Mouse (Mus musculus) forebrain, postnatal 0 days (tissue): Measurements from ENCODE around the gene Ndufv3. TPM values are rescaled to one million over a fixed set of nuclear protein-coding genes. Genes with fewer than 3 reads are reported as not detected.
A peak's percentile ranks its signal among the peaks of the same experiment; 100 is the strongest.

Experiments
- ATAC-seq: fragments of 200-750 bp; cut with Nextera tagmentation; 2 replicates; pipeline ENCODE4 v1.8.0; 2017; ENCODE audit warnings: mild to moderate bottlenecking, moderate library complexity
- DNase-seq: peaks from one replicate; pipeline ENCODE4 v3.0.0-alpha.2; 2015
- H3K27ac ChIP-seq: fragments of 300-500 bp; sonication (generic); 2 replicates; pipeline ENCODE4 v1.5.1; 2014; ENCODE audit warnings: low read depth, mild to moderate bottlenecking, antibody characterized with exemption, low read length, moderate library complexity, mixed read lengths
- H3K27me3 ChIP-seq: fragments of 300-500 bp; sonication (generic); 2 replicates; pipeline ENCODE4 v1.6.1; 2014; ENCODE audit warnings: mild to moderate bottlenecking, low read length, mixed read lengths; ENCODE audit not compliant: insufficient read depth
- H3K36me3 ChIP-seq: fragments of 300-500 bp; sonication (generic); 2 replicates; pipeline ENCODE4 v1.6.1; 2014; ENCODE audit warnings: mild to moderate bottlenecking, moderate library complexity; ENCODE audit not compliant: insufficient read depth
- H3K4me1 ChIP-seq: fragments of 300-500 bp; sonication (generic); 2 replicates; pipeline ENCODE4 v1.6.1; 2014; ENCODE audit warnings: antibody characterized with exemption; ENCODE audit not compliant: insufficient read depth
- H3K4me2 ChIP-seq: fragments of 300-500 bp; sonication (generic); 2 replicates; pipeline ENCODE4 v1.6.1; 2014; ENCODE audit warnings: low read depth, mild to moderate bottlenecking, moderate library complexity
- H3K4me3 ChIP-seq: fragments of 300-500 bp; sonication (generic); 2 replicates; pipeline ENCODE4 v1.5.1; 2014; ENCODE audit warnings: low read depth, low read length, mixed read lengths
- H3K9ac ChIP-seq: fragments of 300-500 bp; sonication (generic); 2 replicates; pipeline ENCODE4 v1.6.1; 2014; ENCODE audit warnings: mild to moderate bottlenecking
- H3K9me3 ChIP-seq: fragments of 300-500 bp; sonication (generic); 2 replicates; pipeline ENCODE4 v1.6.1; 2016; ENCODE audit warnings: low read length
- CTCF ChIP-seq: sonication (generic); IDR thresholded peaks from 2 replicates; pipeline ENCODE4 v1.5.1; 2016; ENCODE audit warnings: antibody characterized with exemption, control low read depth, low read depth
- WGBS: fragments of 180-500 bp; shearing (Covaris S2); extraction: QIAGEN DNeasy Blood & Tissue Kit; methylation state at CpG from one replicate; pipeline ENCODE4 v1.1.7; 2014; 5-methylcytosine and 5-hydroxymethylcytosine counted together
- polyA plus RNA-seq: library from polyadenylated mRNA; unstranded; fragments of >200 nt; fragmentation: Nextera tagmentation; extraction: Ambion mirVana; gene quantifications from 2 replicates; pipeline ENCODE4 v1.2.1, GENCODE M21; 2015
- total RNA-seq: library from RNA; depleted of rRNA; stranded (reverse); fragments of >200 nt; gene quantifications from 2 replicates; pipeline ENCODE4 v1.2.3, GENCODE M21; 2014

Gene Ndufv3
- total and polyA plus RNA-seq, 2 experiments from 2014 or later, result 337 to 500 TPM

GRCm38 (mm10) chr17:31487433-31488060 lies 32.4 kb upstream of the Ndufv3 start:
- 25% methylated on average over 6 of the region's 6 CpGs for WGBS
- no peak for DNase-seq
- H3K4me1 ChIP-seq, result no peaks in the 10 kb centered on the region
- H3K9me3 ChIP-seq, result no peaks in the 10 kb centered on the region
- no peak overlapping the region for H3K4me3 ChIP-seq
- H3K27ac ChIP-seq, result no peak overlapping the region
- no peak for ATAC-seq
- no peaks in the 10 kb centered on the region for H3K27me3 ChIP-seq
- no peak overlapping the region for H3K4me2 ChIP-seq
- TF ChIP-seq CTCF, result no peak
- H3K9ac ChIP-seq, result no peak overlapping the region
- H3K36me3 ChIP-seq, result no peaks in the 10 kb centered on the region

GRCm38 (mm10) chr17:31491355-31491754 lies 28.6 kb upstream of the Ndufv3 start:
- Histone ChIP-seq H3K27me3 (no peaks in the 10 kb centered on the region), H3K36me3 (peaks cover 16% of the 10 kb centered on the region), H3K4me2 (no peak overlapping the region), H3K4me3 (no peak overlapping the region), H3K9me3 (no peaks in the 10 kb centered on the region), H3K27ac (no peak overlapping the region), H3K4me1 (no peaks in the 10 kb centered on the region), H3K9ac (no peak overlapping the region)
- no peak for TF ChIP-seq CTCF
- DNase-seq (no peak), ATAC-seq (no peak)

- peak; percentile 96 for DNase-seq
- H3K4me1 ChIP-seq, result no peaks in the 10 kb centered on the region
- peaks cover 25% of the 10 kb centered on the region for H3K36me3 ChIP-seq
- WGBS, result 0% methylated on average over 2 of the region's 2 CpGs
- H3K9me3 ChIP-seq, result no peaks in the 10 kb centered on the region
- peak; percentile 99 for TF ChIP-seq CTCF
- H3K27ac ChIP-seq, result peak overlapping the region; percentile 40; the same call in 1 of the 2 replicates
- no peak overlapping the region for H3K4me3 ChIP-seq
- no peak overlapping the region for H3K4me2 ChIP-seq
- H3K9ac ChIP-seq, result no peak overlapping the region
- peak; percentile 93 for ATAC-seq
- H3K27me3 ChIP-seq, result no peaks in the 10 kb centered on the region
Measured at GRCm38 (mm10) chr17:31492416-31492815, 27.5 kb upstream of the Ndufv3 start.

GRCm38 (mm10) chr17:31494989-31495388 lies 24.9 kb upstream of the Ndufv3 start:
- 100% methylated on average over 1 of the region's 1 CpGs for WGBS
- Histone ChIP-seq H3K27me3 (no peaks in the 10 kb centered on the region), H3K4me1 (no peaks in the 10 kb centered on the region), H3K27ac (no peak overlapping the region), H3K36me3 (peaks cover 48% of the 10 kb centered on the region), H3K9me3 (no peaks in the 10 kb centered on the region), H3K4me2 (no peak overlapping the region), H3K4me3 (no peak overlapping the region), H3K9ac (no peak overlapping the region)
- ATAC-seq (no peak), DNase-seq (no peak)
- TF ChIP-seq CTCF, result no peak

DNA sequence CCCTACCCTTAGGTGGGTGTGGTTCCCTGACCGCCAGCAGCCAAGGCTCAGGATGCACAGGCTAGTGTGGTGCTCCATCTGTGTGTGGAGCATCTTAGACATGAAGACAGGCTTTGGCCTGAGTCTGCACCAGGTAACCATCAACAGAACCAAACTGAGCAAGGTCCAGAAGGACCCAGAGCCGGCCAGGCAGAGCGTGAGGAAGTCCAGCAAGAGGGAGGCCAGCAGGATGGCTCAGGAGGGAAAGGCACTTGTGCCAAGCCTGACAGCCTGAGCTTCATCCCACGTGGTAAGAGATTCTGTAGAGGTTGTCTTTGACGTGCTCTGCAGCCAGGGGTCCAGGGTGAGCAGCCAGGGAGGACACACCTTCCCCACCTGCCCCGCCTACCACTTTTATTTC lies 22.2 kb upstream of the Ndufv3 start:
- no peaks in the 10 kb centered on the region for H3K9me3 ChIP-seq
- H3K9ac ChIP-seq, result no peak overlapping the region
- H3K4me2 ChIP-seq, result no peak overlapping the region
- no peak for DNase-seq
- TF ChIP-seq CTCF, result no peak
- H3K4me3 ChIP-seq, result no peak overlapping the region
- no peak for ATAC-seq
- 84% methylated on average over 6 of the region's 6 CpGs for WGBS
- peaks cover 71% of the 10 kb centered on the region for H3K36me3 ChIP-seq
- H3K27me3 ChIP-seq, result no peaks in the 10 kb centered on the region
- no peak overlapping the region for H3K27ac ChIP-seq
- H3K4me1 ChIP-seq, result no peaks in the 10 kb centered on the region

DNA sequence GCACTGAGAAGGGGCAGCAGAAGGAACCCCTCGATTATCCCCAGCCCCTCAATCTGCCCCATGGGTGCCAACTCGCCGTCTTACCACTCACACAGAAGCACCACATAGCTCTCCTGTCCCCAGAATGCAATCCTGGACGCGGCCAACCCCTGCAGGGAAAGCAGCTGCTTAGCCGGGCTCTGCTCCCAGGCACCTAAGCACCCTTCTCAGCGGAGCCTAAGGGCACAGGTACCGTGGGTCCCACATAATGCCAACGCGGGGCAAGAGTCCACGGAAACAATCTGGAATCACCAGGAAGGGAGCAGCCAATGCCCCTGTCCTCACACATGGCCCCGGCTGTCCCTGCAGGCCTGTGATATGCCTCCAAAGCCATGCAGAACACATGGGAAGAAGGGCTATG lies 20.2 kb upstream of the Ndufv3 start:
- WGBS, result 97% methylated on average over 12 of the region's 12 CpGs
- Histone ChIP-seq H3K9ac (no peak overlapping the region), H3K9me3 (no peaks in the 10 kb centered on the region), H3K27ac (no peak overlapping the region), H3K27me3 (no peaks in the 10 kb centered on the region), H3K4me1 (no peaks in the 10 kb centered on the region), H3K36me3 (peaks cover 87% of the 10 kb centered on the region), H3K4me2 (no peak overlapping the region), H3K4me3 (no peak overlapping the region)
- TF ChIP-seq CTCF, result no peak
- ATAC-seq, result no peak
- DNase-seq, result no peak

DNA sequence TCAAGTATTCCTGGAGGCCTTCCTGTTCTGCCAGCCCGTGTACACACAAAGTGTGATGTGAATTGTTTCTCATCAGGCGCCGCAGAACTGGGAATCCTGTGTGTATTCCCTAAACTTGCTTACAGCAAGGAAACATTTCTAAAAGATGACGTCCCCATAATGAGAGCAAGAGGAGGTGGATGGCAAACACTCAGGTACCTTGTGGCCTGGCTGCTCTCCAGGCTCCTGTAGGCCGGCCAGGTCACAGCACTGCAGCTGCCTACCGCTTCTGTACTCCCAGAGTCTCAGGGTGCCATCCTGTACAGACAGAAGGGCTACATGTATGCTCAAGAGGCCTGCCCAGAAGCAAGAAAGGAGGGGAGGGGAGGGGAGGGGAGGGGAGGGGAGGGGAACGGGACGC lies 19.5 kb upstream of the Ndufv3 start:
- no peak overlapping the region for H3K4me3 ChIP-seq
- H3K27ac ChIP-seq, result no peak overlapping the region
- H3K9ac ChIP-seq, result no peak overlapping the region
- H3K36me3 ChIP-seq, result peaks cover 85% of the 10 kb centered on the region
- DNase-seq (no peak), ATAC-seq (no peak)
- no peaks in the 10 kb centered on the region for H3K4me1 ChIP-seq
- H3K4me2 ChIP-seq, result no peak overlapping the region
- H3K27me3 ChIP-seq, result no peaks in the 10 kb centered on the region
- TF ChIP-seq CTCF, result no peak
- no peaks in the 10 kb centered on the region for H3K9me3 ChIP-seq
- 86% methylated on average over 8 of the region's 8 CpGs for WGBS
